In the genomic region with DNA sequence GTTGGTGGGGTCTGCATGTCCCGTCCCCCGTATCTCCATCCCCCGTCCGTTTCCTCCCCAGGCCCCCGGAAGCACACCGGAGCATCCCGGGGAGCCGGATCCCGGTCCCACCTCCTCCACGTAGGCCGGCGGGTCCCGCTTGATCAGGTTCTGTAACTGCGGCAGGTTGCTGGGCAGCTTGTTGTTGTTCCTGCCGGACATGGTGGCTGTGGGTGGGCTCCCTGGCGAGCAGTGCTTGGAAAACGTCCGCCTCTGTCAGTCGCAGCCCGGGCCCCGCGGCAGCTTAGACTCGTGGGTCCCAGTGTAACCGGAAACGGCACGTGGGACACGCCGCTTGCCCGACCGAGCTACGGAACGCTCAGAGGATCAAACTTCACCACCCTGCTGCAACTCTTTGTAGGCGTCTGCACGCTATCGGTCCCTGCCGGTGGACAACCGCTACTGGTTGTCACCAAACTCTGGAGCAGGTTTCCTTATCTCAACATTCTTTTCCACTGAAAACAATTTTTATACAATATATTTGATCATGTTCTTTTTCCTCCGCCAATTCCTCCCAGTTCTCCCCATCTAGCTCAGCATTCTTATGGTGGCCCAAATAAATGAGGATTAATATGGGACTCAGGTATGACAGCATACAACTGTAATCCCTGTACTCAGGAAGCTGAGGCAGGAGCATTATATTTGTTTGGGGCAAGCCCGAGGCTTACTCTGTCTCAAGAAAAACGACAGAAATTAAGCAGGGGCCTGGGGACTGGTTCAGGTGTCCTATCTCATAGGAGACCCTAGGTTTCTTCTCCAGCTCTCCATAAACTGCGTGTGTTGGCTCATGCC, we compare ENCODE assay signal across 8 mouse cellular contexts. TPM values are rescaled to one million over a fixed set of nuclear protein-coding genes. Genes with fewer than 3 reads are reported as not detected.
A peak's percentile ranks its signal among the peaks of the same experiment; 100 is the strongest.
DNase-seq lines count a peak whose midpoint lies in the region; ATAC-seq lines count a peak whose summit lies in the region.

A gene (minus strand): TSS at position 799 of the 831 bp plus-strand sequence.

- peak within 1 kb of the TSS; percentile 71 for H3K4me3 ChIP-seq in hindbrain, embryonic 12.5 days

- peaks cover 16% of the 10 kb centered on the region for H3K4me1 ChIP-seq in hindbrain, embryonic 12.5 days

- peak; percentile 89 for DNase-seq in Muller cell, postnatal 12 days (ENCODE audit: inconsistent ontology term)
- DNase-seq in cerebellum, adult 9-11 months, result peak; percentile 93
- peak; percentile 92 to 93 for DNase-seq in frontal cortex, postnatal 10 days (ENCODE audit: low spot score in 2 of 2)
- DNase-seq in layer of hippocampus, postnatal 14 days (ENCODE audit: low spot score in 2 of 2), result peak; percentile 94 to 97
- DNase-seq in lung, postnatal 14 days, result peak; percentile 91
- peak; percentile 88 for DNase-seq in retina, adult 2 months (ENCODE audit: low read depth, low spot score)
- DNase-seq in thymus, postnatal 36 days, result peak; percentile 89 to 92

- peak within 1 kb of the TSS; percentile 85 for H3K4me2 ChIP-seq in hindbrain, embryonic 12.5 days (replicated peaks)

- H3K36me3 ChIP-seq in hindbrain, embryonic 12.5 days, result peaks cover 8% of the 10 kb centered on the region

- H3K27ac ChIP-seq in hindbrain, embryonic 12.5 days, result peak within 1 kb of the TSS; percentile 30; the same call in 1 of the 2 replicates

- 3% methylated on average over 41 of the region's 41 CpGs for WGBS in hindbrain, embryonic 12.5 days

- H3K9ac ChIP-seq in hindbrain, embryonic 12.5 days, result peak within 1 kb of the TSS; percentile 70

- peak; percentile 95 for ATAC-seq in hindbrain, embryonic 12.5 days (ENCODE audit: low FRiP score)

- no peaks in the 10 kb centered on the region for H3K27me3 ChIP-seq in hindbrain, embryonic 12.5 days

- no peaks in the 10 kb centered on the region for H3K9me3 ChIP-seq in hindbrain, embryonic 12.5 days (replicated peaks)

RNA-seq across cellular contexts. Expression of the gene that starts here (rescaled TPM):
- polyA plus RNA-seq in hindbrain, embryonic 12.5 days (2016; fragmentation: Nextera tagmentation; extraction: Ambion mirVana), result 36.9 and 39.0 TPM in 2 replicates
- total RNA-seq in layer of hippocampus, postnatal 14 days (2021), result 10 to 100 TPM; 21.9 to 22.8 TPM

Comparison
In these comparisons a context has a peak if more than half of its experiments do, and no peak if none do; other contexts are left out.
1. Peak in every context shown above with its lines: DNase-seq, ATAC-seq, H3K4me3 ChIP-seq and H3K27ac ChIP-seq.